8 mouse cellular contexts compared by ENCODE assay signal in the genomic region with DNA sequence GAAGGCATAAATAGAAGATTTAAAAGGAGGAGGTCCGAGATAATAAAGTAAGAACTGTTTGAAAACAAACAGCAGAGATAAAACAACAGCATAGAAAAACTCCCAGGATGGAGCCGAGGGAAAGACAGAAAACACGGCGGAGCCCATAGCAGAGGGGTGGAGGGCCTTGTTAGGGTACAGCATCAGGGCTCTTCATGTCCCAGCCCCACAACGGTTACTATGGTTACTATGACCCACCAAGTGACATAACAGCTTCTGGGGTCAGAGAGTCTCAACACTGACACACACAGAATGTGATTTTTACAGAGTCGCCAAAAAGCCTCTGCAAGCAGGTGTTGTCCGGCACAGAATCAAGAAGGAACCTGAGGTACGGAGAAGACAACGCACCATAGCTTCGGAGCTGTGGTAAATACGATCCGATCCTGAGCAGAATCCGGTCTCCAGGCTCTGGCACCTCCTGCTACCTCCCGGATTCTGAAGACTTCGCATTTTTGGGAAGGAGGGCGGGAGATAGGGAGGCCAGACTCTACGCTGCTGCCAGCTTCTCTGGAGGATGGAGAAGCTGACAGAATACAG. TPM values are rescaled to one million over a fixed set of nuclear protein-coding genes. Genes with fewer than 3 reads are reported as not detected.
DNase-seq lines count a peak whose midpoint lies in the region; ATAC-seq and TF ChIP-seq lines count a peak whose summit lies in the region.

No protein-coding gene starts in this region.

- no peaks in the 10 kb centered on the region for H3K4me1 ChIP-seq in embryonic facial prominence, embryonic 12.5 days
- H3K4me1 ChIP-seq in heart, postnatal 0 days (ENCODE audit: control insufficient read depth, insufficient read depth), result no peaks in the 10 kb centered on the region
- H3K4me1 ChIP-seq in midbrain, embryonic 10.5 days, result peaks cover 14% of the 10 kb centered on the region; the same call in 1 of the 2 replicates
- H3K4me1 ChIP-seq in stomach, embryonic 15.5 days, result no peaks in the 10 kb centered on the region

- H3K9me3 ChIP-seq in embryonic facial prominence, embryonic 12.5 days, result no peaks in the 10 kb centered on the region
- no peaks in the 10 kb centered on the region for H3K9me3 ChIP-seq in heart, postnatal 0 days (replicated peaks; ENCODE audit: control insufficient read depth, low read length)
- H3K9me3 ChIP-seq in midbrain, embryonic 10.5 days (replicated peaks), result peaks cover 8% of the 10 kb centered on the region; the same call in 1 of the 2 replicates
- no peaks in the 10 kb centered on the region for H3K9me3 ChIP-seq in stomach, embryonic 15.5 days

- TF ChIP-seq EP300 in heart, postnatal 0 days (IDR thresholded peaks at IDR 0.05; ENCODE audit: low read depth), result no peak

- H3K27ac ChIP-seq in gastrocnemius, adult 2 months, result peak overlapping the region; percentile 17; the same call in 1 of the 2 replicates
- no peak overlapping the region for H3K27ac ChIP-seq in embryonic facial prominence, embryonic 12.5 days
- H3K27ac ChIP-seq in heart, postnatal 0 days (ENCODE audit: low read depth), result no peak overlapping the region
- H3K27ac ChIP-seq in midbrain, embryonic 10.5 days (replicated peaks), result peak overlapping the region; percentile 69
- no peak overlapping the region for H3K27ac ChIP-seq in stomach, embryonic 15.5 days

- no peaks in the 10 kb centered on the region for H3K36me3 ChIP-seq in embryonic facial prominence, embryonic 12.5 days
- H3K36me3 ChIP-seq in heart, postnatal 0 days (replicated peaks; ENCODE audit: control insufficient read depth, insufficient read depth, low read length), result no peaks in the 10 kb centered on the region
- H3K36me3 ChIP-seq in midbrain, embryonic 10.5 days, result no peaks in the 10 kb centered on the region
- no peaks in the 10 kb centered on the region for H3K36me3 ChIP-seq in stomach, embryonic 15.5 days

- H3K27me3 ChIP-seq in embryonic facial prominence, embryonic 12.5 days, result no peaks in the 10 kb centered on the region
- no peaks in the 10 kb centered on the region for H3K27me3 ChIP-seq in heart, postnatal 0 days (ENCODE audit: control insufficient read depth, insufficient read depth, low read length)
- H3K27me3 ChIP-seq in midbrain, embryonic 10.5 days (ENCODE audit: low read depth, poor library complexity, severe bottlenecking), result no peaks in the 10 kb centered on the region
- H3K27me3 ChIP-seq in stomach, embryonic 15.5 days (replicated peaks), result no peaks in the 10 kb centered on the region

- peak; percentile 81 for ATAC-seq in embryonic facial prominence, embryonic 12.5 days (ENCODE audit: insufficient number of reproducible peaks, insufficient read depth, low FRiP score, low TSS enrichment)
- ATAC-seq in heart, postnatal 0 days (ENCODE audit: insufficient read depth, low read depth), result peak; percentile 88
- ATAC-seq in stomach, embryonic 15.5 days (ENCODE audit: insufficient read depth, low FRiP score, low read depth), result peak; percentile 82; the same call in 1 of the 2 replicates

- no peak for TF ChIP-seq CTCF in gastrocnemius, adult 2 months (IDR thresholded peaks at IDR 0.05)
- TF ChIP-seq CTCF in heart, postnatal 0 days (IDR thresholded peaks at IDR 0.05; ENCODE audit: low read depth), result no peak

- H3K9ac ChIP-seq in embryonic facial prominence, embryonic 12.5 days, result no peak overlapping the region; the same call in 1 of the 2 replicates
- no peak overlapping the region for H3K9ac ChIP-seq in heart, postnatal 0 days (replicated peaks; ENCODE audit: low read depth, low read length)
- H3K9ac ChIP-seq in stomach, embryonic 15.5 days, result no peak overlapping the region

- WGBS in embryonic facial prominence, embryonic 12.5 days, result under 1% methylated on average over 17 of the region's 17 CpGs
- WGBS in heart, postnatal 0 days, result 2% methylated on average over 17 of the region's 17 CpGs
- under 1% methylated on average over 17 of the region's 17 CpGs for WGBS in midbrain, embryonic 10.5 days
- 1% methylated on average over 17 of the region's 17 CpGs for WGBS in stomach, embryonic 15.5 days

- DNase-seq in gastrocnemius, adult 2 months, result no peak
- DNase-seq in gastrocnemius, adult 8-10 months (ENCODE audit: low spot score in 2 of 2), result no peak
- peak; percentile 57 for DNase-seq in adrenal gland, postnatal 14 days
- peak; percentile 73 for DNase-seq in heart, postnatal 0 days (ENCODE audit: low spot score)
- peak; percentile 71 to 80 for DNase-seq in kidney, postnatal 4 days
- DNase-seq in midbrain, embryonic 10.5 days (ENCODE audit: low spot score), result peak; percentile 86

- H3K4me2 ChIP-seq in embryonic facial prominence, embryonic 12.5 days (replicated peaks), result peak overlapping the region; percentile 63
- peak overlapping the region; percentile 71 for H3K4me2 ChIP-seq in heart, postnatal 0 days (ENCODE audit: low read depth, low read length)
- H3K4me2 ChIP-seq in stomach, embryonic 15.5 days, result peak overlapping the region; percentile 73

- peak overlapping the region; percentile 58 for H3K4me3 ChIP-seq in gastrocnemius, adult 2 months
- H3K4me3 ChIP-seq in embryonic facial prominence, embryonic 12.5 days, result peak overlapping the region; percentile 34
- H3K4me3 ChIP-seq in heart, postnatal 0 days (ENCODE audit: low read depth, low read length), result peak overlapping the region; percentile 46
- H3K4me3 ChIP-seq in midbrain, embryonic 10.5 days, result peak overlapping the region; percentile 56
- H3K4me3 ChIP-seq in stomach, embryonic 15.5 days (replicated peaks), result peak overlapping the region; percentile 37

- intact Hi-C loops in gastrocnemius, adult 2 months (cut with DNase I), result no loop called here

RNA-seq across cellular contexts. Expression of gene Idnk, which starts 9.1 kb away (rescaled TPM):
- 10 to 100 TPM in 1 of 2 experiments, 1 to 10 TPM in 1; 8.0 to 10.8 TPM for total RNA-seq in gastrocnemius, adult 2 months (2021)
- 1 to 10 TPM; 7.7 to 9.3 (median 8.3) TPM for total RNA-seq in gastrocnemius, adult 8-10 months (2022)
- total RNA-seq in adrenal gland, postnatal 14 days (2021), result 45.4 and 48.0 TPM in 2 replicates
- polyA plus RNA-seq in embryonic facial prominence, embryonic 12.5 days (2016; fragmentation: Nextera tagmentation; extraction: Ambion mirVana), result 45.1 and 46.3 TPM in 2 replicates
- total RNA-seq in heart, postnatal 0 days (2014; rRNA removed; ENCODE audit: low replicate concordance), result 17.4 and 23.2 TPM in 2 replicates
- 33.3 and 36.3 TPM in 2 replicates for polyA plus RNA-seq in heart, postnatal 0 days (2015; fragmentation: Nextera tagmentation; extraction: Ambion mirVana)
- polyA plus RNA-seq in midbrain, embryonic 10.5 days (2016; fragmentation: Nextera tagmentation; extraction: Ambion mirVana), result 56.1 and 62.9 TPM in 2 replicates
- polyA plus RNA-seq in stomach, embryonic 15.5 days (2015; fragmentation: Nextera tagmentation; extraction: Ambion mirVana), result 40.0 TPM in 2 replicates

RNA-seq across cellular contexts. Expression of gene Hnrnpa0, which starts 20.0 kb away (rescaled TPM):
- total RNA-seq in gastrocnemius, adult 2 months (2021), result 10 to 100 TPM; 31.1 to 37.7 TPM
- 10 to 100 TPM; 27.2 to 39.3 (median 33.8) TPM for total RNA-seq in gastrocnemius, adult 8-10 months (2022)
- total RNA-seq in adrenal gland, postnatal 14 days (2021), result 121 and 133 TPM in 2 replicates
- 47.1 and 47.4 TPM in 2 replicates for polyA plus RNA-seq in embryonic facial prominence, embryonic 12.5 days (2016; fragmentation: Nextera tagmentation; extraction: Ambion mirVana)
- 99.7 and 100.0 TPM in 2 replicates for total RNA-seq in heart, postnatal 0 days (2014; rRNA removed; ENCODE audit: low replicate concordance)
- 22.6 and 23.2 TPM in 2 replicates for polyA plus RNA-seq in heart, postnatal 0 days (2015; fragmentation: Nextera tagmentation; extraction: Ambion mirVana)
- polyA plus RNA-seq in midbrain, embryonic 10.5 days (2016; fragmentation: Nextera tagmentation; extraction: Ambion mirVana), result 48.9 and 56.6 TPM in 2 replicates
- polyA plus RNA-seq in stomach, embryonic 15.5 days (2015; fragmentation: Nextera tagmentation; extraction: Ambion mirVana), result 34.1 and 34.7 TPM in 2 replicates

RNA-seq across cellular contexts. Expression of gene Klhl3, which starts 35.0 kb away (rescaled TPM):
- under 1 TPM; 0.36 to 0.67 TPM for total RNA-seq in gastrocnemius, adult 2 months (2021)
- total RNA-seq in gastrocnemius, adult 8-10 months (2022), result under 1 TPM; 0.22 to 0.46 (median 0.31) TPM
- 2.4 and 3.1 TPM in 2 replicates for total RNA-seq in adrenal gland, postnatal 14 days (2021)
- 2.9 and 3.1 TPM in 2 replicates for polyA plus RNA-seq in embryonic facial prominence, embryonic 12.5 days (2016; fragmentation: Nextera tagmentation; extraction: Ambion mirVana)
- total RNA-seq in heart, postnatal 0 days (2014; rRNA removed; ENCODE audit: low replicate concordance), result 5.6 and 6.1 TPM in 2 replicates
- 7.4 and 8.3 TPM in 2 replicates for polyA plus RNA-seq in heart, postnatal 0 days (2015; fragmentation: Nextera tagmentation; extraction: Ambion mirVana)
- 2.1 and 2.9 TPM in 2 replicates for polyA plus RNA-seq in midbrain, embryonic 10.5 days (2016; fragmentation: Nextera tagmentation; extraction: Ambion mirVana)
- polyA plus RNA-seq in stomach, embryonic 15.5 days (2015; fragmentation: Nextera tagmentation; extraction: Ambion mirVana), result 3.2 and 3.4 TPM in 2 replicates

Comparison
In these comparisons a context has a peak if more than half of its experiments do, and no peak if none do; other contexts are left out.
1. DNase-seq: peak in adrenal gland, postnatal 14 days (single experiment), heart, postnatal 0 days (single experiment), kidney, postnatal 4 days (2 of 2) and midbrain, embryonic 10.5 days (single experiment); none in gastrocnemius, adult 2 months (single experiment) and gastrocnemius, adult 8-10 months (0 of 2).
2. H3K27ac ChIP-seq: peak in gastrocnemius, adult 2 months (single experiment) and midbrain, embryonic 10.5 days (single experiment); none in embryonic facial prominence, embryonic 12.5 days (single experiment), heart, postnatal 0 days (single experiment) and stomach, embryonic 15.5 days (single experiment).
3. Peak in every context shown above with its lines, with median percentiles within 50 percentile points of each other: H3K4me3 ChIP-seq, ATAC-seq and H3K4me2 ChIP-seq.